Mouse (Mus musculus) MEL (cell line): Measurements from ENCODE around the gene Abcb11. TPM values are rescaled to one million over a fixed set of nuclear protein-coding genes. Genes with fewer than 3 reads are reported as not detected.

Source experiments
- DNase-seq: peaks from one replicate; pipeline ENCODE4 v3.0.0; 2011; ENCODE audit warnings: low read depth, low spot score
- H3K27ac ChIP-seq: 2 replicates; pipeline ENCODE4 v1.5.1; 2012; ENCODE audit warnings: low read depth, mild to moderate bottlenecking, control low read depth, low read length, moderate library complexity; ENCODE audit not compliant: control insufficient read depth
- H3K27me3 ChIP-seq, 2 experiments: fragments of 150-350 bp in 1 of 2; sonication (generic) in 1 of 2; 2 replicates each; pipeline ENCODE4 v1.6.1; 2012; ENCODE audit warnings: low read length in 2 of 2, mild to moderate bottlenecking in 2 of 2, improper control_type of control experiment in 1 of 2, moderate library complexity in 1 of 2; ENCODE audit not compliant: insufficient read depth in 2 of 2, control insufficient read depth in 1 of 2
- H3K36me3 ChIP-seq, 2 experiments: 2 replicates each; pipeline ENCODE4 v1.6.1; 2012 to 2014; ENCODE audit warnings: low read length in 2 of 2, improper control_type of control experiment in 1 of 2, inconsistent platforms in 1 of 2, mild to moderate bottlenecking in 1 of 2; ENCODE audit not compliant: insufficient read depth in 2 of 2, control insufficient read depth in 1 of 2
- H3K4me1 ChIP-seq, 2 experiments: fragments of 150-350 bp in 1 of 2; sonication (generic) in 1 of 2; 2 replicates each; pipeline ENCODE4 v1.6.1; 2012; ENCODE audit warnings: low read length in 2 of 2, improper control_type of control experiment in 1 of 2, mild to moderate bottlenecking in 1 of 2; ENCODE audit not compliant: insufficient read depth in 2 of 2, control insufficient read depth in 1 of 2
- H3K4me3 ChIP-seq, 2 experiments: fragments of 150-350 bp in 1 of 2; sonication (generic) in 1 of 2; 2 replicates each; pipeline ENCODE4 v1.5.1; 2012; ENCODE audit warnings: low read depth in 2 of 2, low read length in 2 of 2, mild to moderate bottlenecking in 2 of 2, moderate library complexity in 2 of 2, control low read depth in 1 of 2, improper control_type of control experiment in 1 of 2; ENCODE audit not compliant: control insufficient read depth in 1 of 2, insufficient read depth in 1 of 2
- H3K79me2 ChIP-seq: 2 replicates; pipeline ENCODE4 v1.6.1; 2012; ENCODE audit warnings: mild to moderate bottlenecking, low read length, moderate library complexity; ENCODE audit not compliant: control insufficient read depth, poor library complexity, insufficient read depth
- H3K9ac ChIP-seq: 2 replicates; pipeline ENCODE4 v1.6.1; 2012; ENCODE audit warnings: low read depth, mild to moderate bottlenecking, control low read depth, low read length, moderate library complexity; ENCODE audit not compliant: control insufficient read depth, poor library complexity, severe bottlenecking
- H3K9me3 ChIP-seq: fragments of 150-350 bp; sonication (generic); replicated peaks from 2 replicates; pipeline ENCODE4 v1.6.1; 2012; ENCODE audit warnings: mild to moderate bottlenecking, low read length, improper control_type of control experiment, moderate library complexity; ENCODE audit not compliant: insufficient read depth
- BHLHE40 ChIP-seq: IDR thresholded peaks from 2 replicates; pipeline ENCODE4 v1.6.1; 2012; ENCODE audit warnings: low read depth, mild to moderate bottlenecking, inconsistent platforms, low read length, improper control_type of control experiment, borderline replicate concordance
- CHD1 ChIP-seq: IDR thresholded peaks from 2 replicates; pipeline ENCODE4 v1.6.1; 2012; ENCODE audit warnings: low read depth, mild to moderate bottlenecking, inconsistent platforms, low read length, improper control_type of control experiment
- CHD2 ChIP-seq: IDR thresholded peaks from 2 replicates; pipeline ENCODE4 v1.6.1; 2011; ENCODE audit warnings: low read length, improper control_type of control experiment
- CTCF ChIP-seq, 3 experiments: IDR thresholded peaks in 2 of 3; conservative IDR thresholded peaks in 1 of 3; 2 replicates each; pipeline ENCODE4 v1.5.1; 2011 to 2012; ENCODE audit warnings: low read length in 3 of 3, low read depth in 2 of 3, mild to moderate bottlenecking in 2 of 3, improper control_type of control experiment in 1 of 3, inconsistent platforms in 1 of 3, mixed read lengths in 1 of 3, moderate library complexity in 1 of 3; ENCODE audit not compliant: control insufficient read depth in 1 of 3, insufficient read depth in 1 of 3, poor library complexity in 1 of 3, severe bottlenecking in 1 of 3
- E2F4 ChIP-seq: IDR thresholded peaks from 2 replicates; pipeline ENCODE4 v1.6.1; 2011; ENCODE audit warnings: low read depth, low read length, improper control_type of control experiment, borderline replicate concordance
- ELF1 ChIP-seq: IDR thresholded peaks from 2 replicates; pipeline ENCODE4 v1.6.1; 2014; ENCODE audit warnings: low read depth, mild to moderate bottlenecking, inconsistent platforms, low read length, improper control_type of control experiment, moderate library complexity
- ETS1 ChIP-seq: IDR thresholded peaks from 2 replicates; pipeline ENCODE4 v1.6.1; 2012; ENCODE audit warnings: low read depth, mild to moderate bottlenecking, inconsistent platforms, low read length, improper control_type of control experiment, moderate library complexity
- HCFC1 ChIP-seq: IDR thresholded peaks from 2 replicates; pipeline ENCODE4 v1.6.1; 2012; ENCODE audit warnings: low read depth, mild to moderate bottlenecking, inconsistent platforms, low read length, improper control_type of control experiment, moderate library complexity
- JUND ChIP-seq: IDR thresholded peaks from 2 replicates; pipeline ENCODE4 v1.6.1; 2011; ENCODE audit warnings: low read depth, mild to moderate bottlenecking, improper control_type of control experiment, low read length
- MAFK ChIP-seq: IDR thresholded peaks from 2 replicates; pipeline ENCODE4 v1.6.1; 2011; ENCODE audit warnings: low read depth, mild to moderate bottlenecking, low read length, improper control_type of control experiment, borderline replicate concordance
- MAX ChIP-seq: IDR thresholded peaks from 2 replicates; pipeline ENCODE4 v1.6.1; 2011; ENCODE audit warnings: low read length, improper control_type of control experiment
- MAZ ChIP-seq: IDR thresholded peaks from 2 replicates; pipeline ENCODE4 v1.6.1; 2012; ENCODE audit warnings: low read depth, mild to moderate bottlenecking, inconsistent platforms, low read length, improper control_type of control experiment
- MEF2A ChIP-seq: IDR thresholded peaks from 2 replicates; pipeline ENCODE4 v1.6.1; 2014; ENCODE audit warnings: low read depth, mild to moderate bottlenecking, inconsistent platforms, low read length, improper control_type of control experiment; ENCODE audit not compliant: poor library complexity, insufficient replicate concordance, severe bottlenecking; ENCODE audit errors: extremely low read depth
- MXI1 ChIP-seq: IDR thresholded peaks from 2 replicates; pipeline ENCODE4 v1.6.1; 2011; ENCODE audit warnings: mild to moderate bottlenecking, low read depth, low read length, improper control_type of control experiment
- MYB ChIP-seq: IDR thresholded peaks from 2 replicates; pipeline ENCODE4 v1.6.1; 2011; ENCODE audit warnings: mild to moderate bottlenecking, low read depth, low read length, improper control_type of control experiment
- NRF1 ChIP-seq: IDR thresholded peaks from 2 replicates; pipeline ENCODE4 v1.6.1; 2014; ENCODE audit warnings: low read depth, mild to moderate bottlenecking, inconsistent platforms, low read length, improper control_type of control experiment, moderate library complexity; ENCODE audit not compliant: poor library complexity, insufficient read depth, severe bottlenecking
- POLR2A ChIP-seq, 2 experiments: IDR thresholded peaks; 2 replicates each; pipeline ENCODE4 v1.6.1; 2011 to 2012; ENCODE audit warnings: low read length in 2 of 2, mild to moderate bottlenecking in 2 of 2, control low read depth in 1 of 2, improper control_type of control experiment in 1 of 2, low read depth in 1 of 2, moderate library complexity in 1 of 2; ENCODE audit not compliant: control insufficient read depth in 1 of 2, insufficient read depth in 1 of 2, poor library complexity in 1 of 2
- POLR2AphosphoS2 ChIP-seq: IDR thresholded peaks from 2 replicates; pipeline ENCODE4 v1.6.1; 2011; ENCODE audit warnings: low read length, improper control_type of control experiment
- POLR2AphosphoS5 ChIP-seq: IDR thresholded peaks from 2 replicates; pipeline ENCODE4 v1.6.1; 2012; ENCODE audit warnings: low read depth, borderline replicate concordance, mild to moderate bottlenecking, inconsistent platforms, low read length, moderate library complexity, mixed read lengths
- RAD21 ChIP-seq: IDR thresholded peaks from 2 replicates; pipeline ENCODE4 v1.6.1; 2011; ENCODE audit warnings: mild to moderate bottlenecking, low read depth, low read length, improper control_type of control experiment
- RCOR1 ChIP-seq: IDR thresholded peaks from 2 replicates; pipeline ENCODE4 v1.6.1; 2012; ENCODE audit warnings: low read depth, mild to moderate bottlenecking, inconsistent platforms, low read length, improper control_type of control experiment
- SIN3A ChIP-seq: IDR thresholded peaks from 2 replicates; pipeline ENCODE4 v1.6.1; 2012; ENCODE audit warnings: low read length, improper control_type of control experiment, inconsistent platforms
- TAL1 ChIP-seq: IDR thresholded peaks from 2 replicates; pipeline ENCODE4 v1.6.1; 2012; ENCODE audit warnings: mild to moderate bottlenecking, inconsistent platforms, low read length, moderate library complexity, mixed read lengths
- TCF12 ChIP-seq: IDR thresholded peaks from 2 replicates; pipeline ENCODE4 v1.6.1; 2014; ENCODE audit warnings: low read depth, mild to moderate bottlenecking, inconsistent platforms, low read length, improper control_type of control experiment, moderate library complexity
- UBTF ChIP-seq: IDR thresholded peaks from 2 replicates; pipeline ENCODE4 v1.6.1; 2012; ENCODE audit warnings: low read depth, mild to moderate bottlenecking, inconsistent platforms, low read length, improper control_type of control experiment, moderate library complexity, borderline replicate concordance; ENCODE audit not compliant: insufficient read depth
- USF1 ChIP-seq: IDR thresholded peaks from 2 replicates; pipeline ENCODE4 v1.6.1; 2014; ENCODE audit warnings: low read depth, mild to moderate bottlenecking, inconsistent platforms, low read length, improper control_type of control experiment, moderate library complexity
- USF2 ChIP-seq, 2 experiments: IDR thresholded peaks; 2 replicates each; pipeline ENCODE4 v1.6.1; 2011 to 2012; ENCODE audit warnings: improper control_type of control experiment in 2 of 2, low read length in 2 of 2, borderline replicate concordance in 1 of 2, inconsistent platforms in 1 of 2, low read depth in 1 of 2, mild to moderate bottlenecking in 1 of 2; ENCODE audit not compliant: insufficient read depth in 1 of 2
- ZC3H11A ChIP-seq: IDR thresholded peaks from 2 replicates; pipeline ENCODE4 v1.6.1; 2012; ENCODE audit warnings: low read depth, mild to moderate bottlenecking, inconsistent platforms, low read length, improper control_type of control experiment
- ZMIZ1 ChIP-seq: IDR thresholded peaks from 2 replicates; pipeline ENCODE4 v1.6.1; 2012; ENCODE audit warnings: low read depth, mild to moderate bottlenecking, inconsistent platforms, low read length, improper control_type of control experiment, moderate library complexity
- ZNF384 ChIP-seq: IDR thresholded peaks from 2 replicates; pipeline ENCODE4 v1.6.1; 2012; ENCODE audit warnings: low read depth, mild to moderate bottlenecking, inconsistent platforms, low read length, improper control_type of control experiment
- polyA plus RNA-seq, 2 experiments: library from polyadenylated mRNA; stranded (reverse) in 1 of 2; unstranded in 1 of 2; fragments of >175 nt in 1 of 2; fragments of >200 nt in 1 of 2; gene quantifications; 2 replicates each; pipeline versions ENCODE4 v1.2.1 to v1.2.4; 2012; ENCODE audit warnings: low replicate concordance in 2 of 2, low read depth in 1 of 2; ENCODE audit not compliant: insufficient read length in 2 of 2, insufficient read depth in 1 of 2, missing spikeins in 1 of 2
- total RNA-seq: library from RNA; depleted of rRNA; stranded (reverse); fragments of 300-350 nt; gene quantifications from 2 replicates; pipeline ENCODE4 v1.2.3, GENCODE M21; 2012

Abcb11 gene
- total and polyA plus RNA-seq, 3 experiments, result not detected

DNA sequence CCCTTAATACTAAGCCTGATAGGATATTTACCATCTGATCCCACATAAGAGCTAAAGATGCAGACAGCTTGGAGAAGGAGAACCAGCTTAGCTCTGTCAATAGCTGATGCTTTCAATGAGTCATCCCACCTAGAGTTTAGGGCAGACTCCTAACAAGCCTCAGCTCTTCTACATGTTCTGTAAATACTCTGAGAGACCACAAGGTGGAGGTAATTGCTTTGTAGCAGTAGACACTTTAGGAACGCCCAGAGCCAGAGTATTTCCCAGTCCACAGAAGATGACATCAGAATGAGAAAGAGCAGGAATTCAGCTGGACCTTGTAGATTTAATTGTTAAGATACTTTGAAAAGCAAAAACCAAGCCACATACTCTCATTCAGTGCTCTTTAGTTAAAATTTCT, 66.5 kb downstream of the Abcb11 start:
- Histone ChIP-seq H3K9ac (no peak overlapping the region), H3K4me3 (no peak overlapping the region), H3K36me3 (no peaks in the 10 kb centered on the region), H3K4me1 (no peaks in the 10 kb centered on the region), H3K27ac (no peak overlapping the region), H3K27me3 (no peaks in the 10 kb centered on the region), H3K9me3 (no peaks in the 10 kb centered on the region), H3K79me2 (no peaks in the 10 kb centered on the region)
- DNase-seq, result peak; percentile 3
- TF ChIP-seq MAX (no peak), BHLHE40 (no peak), HCFC1 (no peak), RAD21 (no peak), RCOR1 (no peak), POLR2AphosphoS5 (no peak), TAL1 (no peak), E2F4 (no peak), MEF2A (no peak), CHD2 (no peak), ELF1 (no peak), ZNF384 (no peak), USF2 (IDR thresholded peaks at IDR 0.05; ENCODE audit: borderline replicate concordance in 1 of 2, insufficient read depth in 1 of 2, low read depth in 1 of 2, low read length in 2 of 2) (no peak), NRF1 (no peak), CTCF (IDR thresholded peaks at IDR 0.05 in 2 of 3, conservative IDR thresholded peaks at IDR 0.05 in 1 of 3; ENCODE audit: control insufficient read depth in 1 of 3, insufficient read depth in 1 of 3, low read depth in 2 of 3, low read length in 3 of 3, poor library complexity in 1 of 3, severe bottlenecking in 1 of 3) (no peak; a peak in 1 of 6 replicates), CHD1 (no peak), POLR2AphosphoS2 (no peak), ZC3H11A (no peak)

DNA sequence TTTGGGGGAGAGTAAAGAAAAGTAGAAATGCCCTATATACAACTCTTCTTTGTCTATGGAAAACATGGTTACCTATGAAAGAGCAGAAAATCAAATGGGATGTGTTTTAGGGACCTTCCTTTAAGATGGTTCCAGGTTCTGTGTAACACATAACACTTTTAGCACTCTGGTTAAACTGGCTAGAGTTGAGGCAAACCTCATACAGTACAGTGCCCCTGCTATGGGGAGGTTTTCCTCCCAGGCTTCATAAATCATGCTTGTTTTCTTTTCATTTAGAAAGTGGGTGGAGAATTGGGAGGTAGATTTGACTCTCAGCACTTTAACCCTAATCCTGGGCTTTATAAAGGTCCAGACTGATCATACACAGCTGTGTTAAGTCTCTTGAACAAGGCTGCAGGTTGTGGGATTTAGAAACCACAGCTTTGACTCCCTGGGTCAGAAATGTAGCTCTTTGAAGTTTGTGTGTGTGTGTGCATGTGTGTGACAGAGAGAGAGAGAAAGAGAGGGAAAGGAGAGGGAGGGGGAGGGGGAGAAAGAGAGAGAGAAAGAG, 78.3 kb downstream of the Abcb11 start:
- H3K9ac ChIP-seq, result no peak overlapping the region
- no peaks in the 10 kb centered on the region for H3K79me2 ChIP-seq
- H3K36me3 ChIP-seq, result no peaks in the 10 kb centered on the region
- DNase-seq, result no peak
- H3K27me3 ChIP-seq, result no peaks in the 10 kb centered on the region
- H3K4me3 ChIP-seq, result no peak overlapping the region
- H3K4me1 ChIP-seq, result no peaks in the 10 kb centered on the region
- H3K9me3 ChIP-seq, result no peaks in the 10 kb centered on the region
- H3K27ac ChIP-seq, result no peak overlapping the region
- TF ChIP-seq MAZ (no peak), TCF12 (no peak), JUND (no peak), RCOR1 (no peak), MAX (no peak), SIN3A (no peak), UBTF (no peak), MXI1 (no peak), ETS1 (no peak), HCFC1 (no peak), RAD21 (no peak), NRF1 (no peak), POLR2A (IDR thresholded peaks at IDR 0.05; ENCODE audit: control insufficient read depth in 1 of 2, insufficient read depth in 1 of 2, low read depth in 1 of 2, low read length in 2 of 2, poor library complexity in 1 of 2) (no peak), ZMIZ1 (no peak), BHLHE40 (no peak), USF1 (no peak), MYB (no peak), MAFK (no peak)
